Mouse (Mus musculus) cerebellum, adult 2 months (tissue): ENCODE data around the gene Scamp1.

Experiments
- CTCF ChIP-seq: fragments of 200-500 bp; IDR thresholded peaks from 2 replicates; pipeline ENCODE4 v1.5.1; 2011; ENCODE audit warnings: low read depth, mild to moderate bottlenecking, control low read depth, low read length, moderate library complexity, borderline replicate concordance; ENCODE audit not compliant: insufficient read depth
- POLR2A ChIP-seq: fragments of 200-500 bp; IDR thresholded peaks from 2 replicates; pipeline ENCODE4 v1.6.1; 2011; ENCODE audit warnings: low read length, control low read depth, borderline replicate concordance; ENCODE audit not compliant: insufficient read depth

DNA sequence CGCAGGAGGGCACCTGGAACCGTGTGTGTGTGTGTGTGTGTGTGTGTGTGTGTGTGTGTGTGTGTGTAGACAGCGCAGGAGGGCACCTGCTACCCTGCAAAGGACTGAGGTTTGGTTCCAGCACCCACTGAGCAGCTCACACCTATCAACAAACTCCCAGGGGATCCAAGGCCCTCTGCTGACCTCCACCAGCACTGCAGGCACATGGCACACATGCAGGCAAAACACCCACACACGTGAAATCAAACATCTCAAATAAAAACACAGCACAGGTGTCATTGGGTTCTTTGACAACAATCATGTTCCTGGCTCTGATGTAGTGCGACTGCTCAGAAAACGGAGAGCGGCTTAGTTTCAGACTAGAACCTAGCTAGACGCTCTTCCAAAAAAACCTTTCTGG lies 34.9 kb downstream of the Scamp1 start:
- TF ChIP-seq CTCF (no peak), POLR2A (no peak)
